Mouse (Mus musculus) telencephalon, adult 2 months (tissue): Measurements from ENCODE around the gene Trp53bp2.
A peak's percentile ranks its signal among the peaks of the same experiment; 100 is the strongest.

Experiments
- DNase-seq: peaks from one replicate; pipeline ENCODE4 v3.0.0-alpha.2; 2011; ENCODE audit warnings: low read depth, low spot score

Gene Trp53bp2

GRCm38 (mm10) chr1:182408243-182408642, 729 bp upstream of the Trp53bp2 start:
- DNase-seq: peak; percentile 16

- no peak for DNase-seq
Observed at GRCm38 (mm10) chr1:182409401-182410173, 615 bp downstream of the Trp53bp2 start.

GRCm38 (mm10) chr1:182412586-182413270, 3.8 kb downstream of the Trp53bp2 start:
- DNase-seq: no peak

DNA sequence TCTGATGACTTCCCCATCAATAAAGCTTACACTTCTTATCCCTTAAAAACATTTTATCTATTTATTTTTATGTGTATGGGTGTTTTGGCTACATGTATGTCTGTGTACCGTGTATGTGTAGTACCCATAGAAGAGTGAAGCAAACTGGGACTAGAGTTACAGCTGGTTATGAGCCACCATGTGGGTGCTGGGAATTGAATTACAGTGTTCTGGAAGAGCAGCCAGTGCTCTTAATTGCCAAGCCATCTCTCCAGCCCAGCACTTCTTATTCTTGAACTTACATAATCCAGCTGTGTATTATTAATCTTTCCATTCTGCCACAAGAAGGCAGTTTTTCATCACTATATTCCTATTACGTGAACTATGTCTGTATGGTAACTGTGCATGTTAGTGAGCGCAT, 10.5 kb downstream of the Trp53bp2 start:
- no peak for DNase-seq

GRCm38 (mm10) chr1:182424274-182424673, 15.3 kb downstream of the Trp53bp2 start:
- no peak for DNase-seq

- no peak for DNase-seq
Observed at GRCm38 (mm10) chr1:182425176-182425575, 16.2 kb downstream of the Trp53bp2 start.

DNA sequence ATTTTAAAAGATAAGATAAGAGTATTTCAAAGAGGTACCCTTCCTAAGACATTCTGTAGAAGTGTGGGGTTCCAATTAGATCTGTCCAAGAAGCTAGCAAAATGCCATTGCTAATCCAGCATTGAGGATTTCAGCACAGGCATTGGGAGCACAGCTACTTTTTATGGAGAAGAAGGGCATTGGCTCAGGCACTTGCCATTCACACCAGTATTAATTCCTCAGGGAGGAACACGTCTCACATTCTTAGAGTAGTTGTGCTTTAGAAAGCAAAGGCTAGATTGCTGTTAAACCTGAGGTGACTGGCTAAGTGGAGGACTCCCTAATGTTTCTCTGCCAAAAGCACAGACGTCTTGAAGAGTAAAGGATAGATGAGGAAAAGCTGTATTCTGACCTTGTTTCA, 17.5 kb downstream of the Trp53bp2 start:
- no peak for DNase-seq

DNA sequence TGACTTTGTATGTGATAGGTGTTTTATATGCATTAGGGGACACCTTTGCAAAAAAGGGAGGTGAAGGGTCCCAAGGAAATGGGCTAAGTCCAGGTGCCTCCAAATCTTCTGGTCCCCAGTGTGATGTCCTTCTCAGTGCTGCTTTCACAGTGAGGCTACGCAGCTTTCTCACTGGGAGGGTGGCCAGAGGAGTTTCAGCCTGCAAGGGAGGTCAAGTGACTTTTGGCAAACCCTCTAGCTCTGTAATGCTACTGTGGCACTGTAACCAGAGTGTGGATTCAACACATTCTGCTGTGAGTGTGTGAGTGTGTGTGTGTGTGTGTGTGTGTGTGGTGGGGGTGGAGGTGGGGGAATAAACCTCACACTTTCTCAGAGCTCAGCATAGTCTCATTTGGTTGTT, 18.5 kb downstream of the Trp53bp2 start:
- DNase-seq: no peak

DNA sequence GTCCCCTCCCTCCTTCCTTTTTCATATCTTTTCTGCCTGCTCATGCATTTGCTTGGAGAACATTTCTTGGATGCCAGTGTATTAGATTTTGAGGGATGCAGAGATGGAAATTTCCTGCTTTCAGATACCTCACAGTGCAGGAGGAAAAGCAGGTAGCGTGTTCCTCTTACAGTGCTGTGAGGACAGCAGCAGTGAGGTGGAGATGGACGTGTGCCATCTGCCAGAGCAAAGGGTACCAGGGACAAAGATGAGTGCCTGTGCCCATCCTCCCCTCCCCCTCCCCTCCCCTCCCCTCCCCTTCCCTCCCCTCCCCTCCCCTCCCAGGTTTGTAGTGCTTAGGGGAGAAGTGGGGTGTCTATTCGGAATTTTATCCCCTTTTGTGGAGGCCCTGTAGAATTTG, 20.9 kb downstream of the Trp53bp2 start:
- DNase-seq: no peak

- no peak for DNase-seq
Observed at GRCm38 (mm10) chr1:182430676-182431075, 21.7 kb downstream of the Trp53bp2 start.

GRCm38 (mm10) chr1:182432059-182432458, 23.1 kb downstream of the Trp53bp2 start:
- no peak for DNase-seq

DNA sequence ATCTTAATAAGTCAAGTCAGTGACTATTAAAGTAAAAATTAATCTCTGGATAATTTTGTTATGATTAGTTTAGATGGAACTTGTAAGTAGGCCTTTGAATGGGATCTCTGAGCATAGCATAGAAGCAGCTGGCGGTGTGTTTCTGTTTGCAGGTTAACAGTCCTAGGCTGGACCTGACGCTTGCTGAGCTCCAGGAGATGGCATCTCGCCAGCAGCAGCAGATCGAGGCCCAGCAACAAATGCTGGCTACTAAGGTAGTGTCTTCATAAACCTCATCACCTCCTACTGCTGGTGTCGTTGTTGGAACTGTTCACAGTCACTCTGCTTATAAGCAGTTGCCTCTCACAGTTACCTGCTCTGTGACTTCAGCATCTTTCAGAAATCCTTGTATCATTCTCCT, 27.8 kb downstream of the Trp53bp2 start:
- no peak for DNase-seq

- no peak for DNase-seq
Observed at GRCm38 (mm10) chr1:182439546-182440222, 30.7 kb downstream of the Trp53bp2 start.

DNA sequence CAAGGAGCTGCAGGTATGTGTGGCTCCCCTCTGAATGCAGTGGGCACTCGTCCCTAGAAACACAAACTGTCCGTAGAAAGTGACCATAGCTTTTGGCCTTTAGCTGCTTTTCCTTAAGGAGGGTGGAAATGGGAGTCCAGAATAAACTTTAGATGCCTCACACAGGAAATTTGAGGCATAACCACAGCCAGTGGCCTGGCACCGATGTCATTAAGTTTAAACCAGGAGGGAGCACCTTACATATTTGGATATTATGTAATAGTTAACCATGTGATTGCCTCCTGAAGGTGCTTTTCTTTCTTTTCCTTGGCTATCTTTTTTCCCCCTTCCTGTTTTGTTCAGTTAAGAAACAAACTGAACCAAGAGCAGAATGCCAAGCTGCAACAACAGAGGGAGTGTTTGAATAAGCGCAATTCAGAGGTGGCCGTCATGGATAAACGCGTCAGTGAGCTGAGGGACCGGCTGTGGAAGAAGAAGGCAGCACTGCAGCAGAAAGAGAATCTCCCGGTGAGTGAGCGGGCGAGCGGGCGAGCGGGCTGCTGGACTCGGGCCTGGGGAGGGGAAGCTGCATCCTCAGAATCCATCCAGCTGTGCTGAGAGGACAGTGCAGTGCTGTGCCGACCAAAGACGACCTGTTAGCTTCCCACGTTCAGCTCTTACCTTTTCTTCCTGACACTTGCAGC, 33.0 kb downstream of the Trp53bp2 start:
- DNase-seq: no peak

GRCm38 (mm10) chr1:182444116-182444515, 35.1 kb downstream of the Trp53bp2 start:
- DNase-seq: no peak

DNA sequence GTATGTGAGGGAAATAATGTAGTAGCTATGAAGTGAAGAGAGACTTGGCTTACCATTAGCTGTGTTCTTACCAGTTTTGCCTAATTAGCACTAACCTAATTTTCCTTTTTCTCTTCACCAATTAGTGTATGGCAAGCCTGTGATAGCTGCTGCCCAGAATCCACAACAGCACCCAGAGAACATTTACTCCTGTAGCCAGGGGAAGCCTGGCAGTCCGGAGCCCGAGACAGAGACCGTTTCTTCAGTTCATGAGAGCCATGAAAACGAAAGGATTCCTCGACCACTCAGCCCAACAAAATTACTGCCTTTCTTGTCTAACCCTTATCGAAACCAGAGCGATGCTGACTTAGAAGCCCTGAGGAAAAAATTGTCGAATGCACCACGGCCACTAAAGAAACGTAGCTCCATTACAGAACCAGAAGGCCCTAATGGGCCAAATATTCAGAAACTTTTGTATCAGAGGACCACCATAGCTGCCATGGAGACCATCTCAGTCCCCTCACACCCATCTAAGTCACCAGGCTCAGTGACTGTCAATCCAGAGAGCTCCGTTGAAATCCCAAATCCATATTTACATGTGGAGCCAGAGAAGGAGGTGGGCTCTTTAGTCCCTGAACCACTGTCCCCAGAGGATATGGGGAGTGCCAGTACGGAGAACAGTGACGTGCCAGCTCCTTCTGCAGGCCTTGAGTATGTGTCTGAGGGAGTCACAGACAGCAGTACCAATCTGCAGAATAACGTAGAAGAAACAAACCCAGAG, 39.5 kb downstream of the Trp53bp2 start:
- DNase-seq: no peak

DNA sequence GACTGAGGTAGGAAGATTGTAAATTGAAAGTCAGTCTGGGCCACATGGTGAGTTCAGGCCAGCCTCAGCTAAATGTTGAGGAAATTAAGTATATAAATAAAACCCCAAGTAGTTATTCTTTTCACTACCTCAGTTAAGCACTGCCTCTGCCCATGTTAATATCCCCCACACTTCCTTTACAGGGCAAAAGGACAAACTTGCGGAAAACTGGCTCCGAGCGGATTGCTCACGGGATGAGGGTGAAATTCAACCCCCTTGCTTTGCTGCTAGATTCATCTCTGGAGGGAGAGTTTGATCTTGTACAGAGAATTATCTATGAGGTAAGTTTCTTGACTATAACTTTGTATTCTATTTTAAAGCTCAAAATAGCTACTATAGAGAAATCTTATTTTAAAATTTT, 43.5 kb downstream of the Trp53bp2 start:
- no peak for DNase-seq

- DNase-seq: no peak
Observed at GRCm38 (mm10) chr1:182455080-182455479, 46.1 kb downstream of the Trp53bp2 start.

- no peak for DNase-seq
Observed at GRCm38 (mm10) chr1:182458556-182458955, 49.6 kb downstream of the Trp53bp2 start.

- no peak for DNase-seq
Observed at GRCm38 (mm10) chr1:182459436-182459835, 50.5 kb downstream of the Trp53bp2 start.
